Mouse (Mus musculus) embryo, embryonic 9.5 days (tissue): ENCODE measurements at regions not wholly inside any gene's neighbourhood (a gene's known extent, or its start where the extent isn't known, plus 50 kb on each side); places are given as distances from the start of the nearest gene placed in this dataset.
"Not testable (repeated sequence)": the region's sequence is repeated elsewhere in the genome, so short reads cannot be mapped to it uniquely, and the experiment has no call there.

ENCODE experiments used
- DNase-seq: peaks from one replicate; pipeline ENCODE4 v3.0.0-alpha.2; 2017; ENCODE audit errors: extremely low spot score

GRCm38 (mm10) chr12:77852595-77853577, 341.2 kb upstream of the Gm6657 start:
- DNase-seq: peak; percentile 45

- peak; percentile 62 for DNase-seq
Measured at GRCm38 (mm10) chr12:77854281-77855075, 339.6 kb upstream of the Gm6657 start.

GRCm38 (mm10) chr12:77855796-77856195, 338.2 kb upstream of the Gm6657 start:
- DNase-seq: no peak

GRCm38 (mm10) chr12:77857281-77857680, 336.8 kb upstream of the Gm6657 start:
- no peak for DNase-seq

- DNase-seq: no peak
Measured at GRCm38 (mm10) chr12:77860769-77861557, 333.1 kb upstream of the Gm6657 start.

- no peak for DNase-seq
Measured at GRCm38 (mm10) chr12:77867947-77868495, 326.0 kb upstream of the Gm6657 start.

- no peak for DNase-seq
Measured at GRCm38 (mm10) chr12:77869296-77869695, 324.7 kb upstream of the Gm6657 start.

GRCm38 (mm10) chr12:77887335-77887734, 306.7 kb upstream of the Gm6657 start:
- DNase-seq: no peak

GRCm38 (mm10) chr12:77891452-77891851, 302.6 kb upstream of the Gm6657 start:
- no peak for DNase-seq

- DNase-seq: no peak
Measured at GRCm38 (mm10) chr12:77894238-77894637, 299.8 kb upstream of the Gm6657 start.

- no peak for DNase-seq
Measured at GRCm38 (mm10) chr12:77895508-77895907, 298.5 kb upstream of the Gm6657 start.

- not testable (repeated sequence) for DNase-seq
Measured at GRCm38 (mm10) chr12:77898974-77899373, 295.1 kb upstream of the Gm6657 start.

- no peak for DNase-seq
Measured at GRCm38 (mm10) chr12:77901254-77901653, 292.8 kb upstream of the Gm6657 start.

GRCm38 (mm10) chr12:77912863-77913554, 281.0 kb upstream of the Gm6657 start:
- DNase-seq: no peak

- no peak for DNase-seq
Measured at GRCm38 (mm10) chr12:77928729-77929128, 265.3 kb upstream of the Gm6657 start.

- no peak for DNase-seq
Measured at GRCm38 (mm10) chr12:77929571-77929970, 264.5 kb upstream of the Gm6657 start.

- no peak for DNase-seq
Measured at GRCm38 (mm10) chr12:77943960-77944359, 250.1 kb upstream of the Gm6657 start.

- no peak for DNase-seq
Measured at GRCm38 (mm10) chr12:77949474-77950017, 244.5 kb upstream of the Gm6657 start.

GRCm38 (mm10) chr12:77952492-77952891, 241.6 kb upstream of the Gm6657 start:
- DNase-seq: no peak

GRCm38 (mm10) chr12:77962631-77963030, 231.4 kb upstream of the Gm6657 start:
- no peak for DNase-seq
